Mouse (Mus musculus) liver, adult 2 months (tissue): ENCODE measurements around the gene Tsacc.

Source experiments
- CTCF ChIP-seq: fragments of 200-500 bp; IDR thresholded peaks from 2 replicates; pipeline ENCODE4 v1.5.1; 2011; ENCODE audit warnings: low read depth, low read length, control low read depth
- POLR2A ChIP-seq: fragments of 200-500 bp; IDR thresholded peaks from 2 replicates; pipeline ENCODE4 v1.6.1; 2011; ENCODE audit warnings: low read length, control low read depth; ENCODE audit not compliant: insufficient read depth; ENCODE audit errors: extremely low read depth

DNA sequence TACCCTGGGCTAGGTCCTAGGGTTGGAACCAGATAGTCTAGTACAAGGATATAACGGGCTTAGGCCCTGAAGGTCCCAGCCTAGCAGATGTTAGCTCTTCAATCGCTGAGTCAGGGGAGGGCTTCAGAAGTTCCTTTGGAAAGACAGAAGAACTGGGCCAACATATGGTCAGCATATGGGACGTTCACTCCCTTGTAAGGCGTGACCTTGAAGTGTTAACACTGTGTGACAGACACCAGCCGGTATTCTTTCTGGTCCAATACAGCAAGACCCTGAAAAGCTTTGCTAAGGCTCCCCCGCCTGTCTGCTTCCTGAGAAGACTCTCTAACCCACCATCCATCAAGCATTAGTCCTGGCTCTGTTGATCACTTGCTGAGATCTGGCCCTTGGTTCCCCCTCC is 40.8 kb downstream of the Tsacc start:
- TF ChIP-seq CTCF, result no peak
- TF ChIP-seq POLR2A, result no peak
